In genomic region chr5:138264207-138264578, GRCm38 (mm10) we compare ENCODE assay signal across 8 mouse cellular contexts. TPM values are rescaled to one million over a fixed set of nuclear protein-coding genes. Genes with fewer than 3 reads are reported as not detected.
DNase-seq lines count a peak whose midpoint lies in the region; ATAC-seq lines count a peak whose summit lies in the region.

No protein-coding gene starts in this region.

- 13% methylated on average over 6 of the region's 6 CpGs for WGBS in forebrain, embryonic 15.5 days
- 10% methylated on average over 6 of the region's 6 CpGs for WGBS in liver, embryonic 15.5 days (ENCODE audit: insufficient replicate concordance)

- peaks cover 30% of the 10 kb centered on the region for H3K36me3 ChIP-seq in forebrain, embryonic 15.5 days
- H3K36me3 ChIP-seq in liver, embryonic 15.5 days (replicated peaks): peaks cover 26% of the 10 kb centered on the region

- peak overlapping the region; percentile 62 for H3K4me3 ChIP-seq in forebrain, embryonic 15.5 days
- H3K4me3 ChIP-seq in liver, embryonic 15.5 days (replicated peaks): peak overlapping the region; percentile 84

- ATAC-seq in CD4-positive, CD25-positive, alpha-beta regulatory T cell, adult 4 months: peak; percentile 13
- 0 out of 2 replicates have a peak, but pooled peaks have one; percentile 6 for ATAC-seq in forebrain, embryonic 15.5 days (replicated peaks)
- no peak for ATAC-seq in liver, embryonic 15.5 days (ENCODE audit: insufficient read depth)
- ATAC-seq in activated CD4-positive, CD25-positive, alpha-beta regulatory T cell, adult 4 months: no peak

- H3K9ac ChIP-seq in forebrain, embryonic 15.5 days (replicated peaks): peak overlapping the region; percentile 79
- peak overlapping the region; percentile 84 for H3K9ac ChIP-seq in liver, embryonic 15.5 days

- no peaks in the 10 kb centered on the region for H3K9me3 ChIP-seq in forebrain, embryonic 15.5 days
- no peaks in the 10 kb centered on the region for H3K9me3 ChIP-seq in liver, embryonic 15.5 days (replicated peaks)

- DNase-seq in cerebellum, adult 9-11 months: peak; percentile 34
- no peak for DNase-seq in cerebellum, adult 11 months
- DNase-seq in c-Kit-positive CD71-positive TER-119-positive erythroid progenitor cells, embryonic 14.5 days (ENCODE audit: low spot score): no peak
- DNase-seq in adrenal gland, postnatal 10 days: no peak

- H3K27me3 ChIP-seq in forebrain, embryonic 15.5 days: no peaks in the 10 kb centered on the region
- H3K27me3 ChIP-seq in liver, embryonic 15.5 days: no peaks in the 10 kb centered on the region

- peak overlapping the region; percentile 63 for H3K27ac ChIP-seq in forebrain, embryonic 15.5 days (replicated peaks)
- H3K27ac ChIP-seq in liver, embryonic 15.5 days (replicated peaks): peak overlapping the region; percentile 75

- peak overlapping the region; percentile 92 for H3K4me2 ChIP-seq in forebrain, embryonic 15.5 days (replicated peaks)
- H3K4me2 ChIP-seq in liver, embryonic 15.5 days: peak overlapping the region; percentile 95

- H3K4me1 ChIP-seq in forebrain, embryonic 15.5 days: peaks cover 31% of the 10 kb centered on the region
- peaks cover 55% of the 10 kb centered on the region for H3K4me1 ChIP-seq in liver, embryonic 15.5 days (replicated peaks)

RNA-seq across cellular contexts. Expression of gene BC037034, which starts 0.4 kb away (rescaled TPM):
- polyA plus RNA-seq in CD4-positive, CD25-positive, alpha-beta regulatory T cell, adult 4 months (2017; shearing (Covaris generic)): 1 to 10 TPM; 2.7 to 4.4 TPM
- 12.9 and 14.0 TPM in 2 replicates for polyA plus RNA-seq in forebrain, embryonic 15.5 days (2015; fragmentation: Nextera tagmentation; extraction: Ambion mirVana)
- polyA plus RNA-seq in liver, embryonic 15.5 days (2015; fragmentation: Nextera tagmentation; extraction: Ambion mirVana): 2.5 and 3.6 TPM in 2 replicates
- total RNA-seq in adrenal gland, postnatal 10 days (2021): 10 to 100 TPM; 17.1 to 20.6 TPM
- 1 to 10 TPM; 3.9 to 4.7 TPM for polyA plus RNA-seq in activated CD4-positive, CD25-positive, alpha-beta regulatory T cell, adult 4 months (2017; shearing (Covaris generic))

RNA-seq across cellular contexts. Expression of gene Gal3st4, which starts 8.4 kb away (rescaled TPM):
- under 1 TPM in 1 of 2 experiments, not detected in 1; 0.77 TPM for polyA plus RNA-seq in CD4-positive, CD25-positive, alpha-beta regulatory T cell, adult 4 months (2017; shearing (Covaris generic))
- 1.6 and 2.1 TPM in 2 replicates for polyA plus RNA-seq in forebrain, embryonic 15.5 days (2015; fragmentation: Nextera tagmentation; extraction: Ambion mirVana)
- polyA plus RNA-seq in liver, embryonic 15.5 days (2015; fragmentation: Nextera tagmentation; extraction: Ambion mirVana): 0.07 and 0.26 TPM in 2 replicates
- under 1 TPM; 0.15 to 0.54 TPM for total RNA-seq in adrenal gland, postnatal 10 days (2021)
- polyA plus RNA-seq in activated CD4-positive, CD25-positive, alpha-beta regulatory T cell, adult 4 months (2017; shearing (Covaris generic)): under 1 TPM; 0.43 to 0.49 TPM

RNA-seq across cellular contexts. Expression of gene Lamtor4, which starts 8.9 kb away (rescaled TPM):
- 100 to 1,000 TPM; 111 to 120 TPM for polyA plus RNA-seq in CD4-positive, CD25-positive, alpha-beta regulatory T cell, adult 4 months (2017; shearing (Covaris generic))
- 75.3 and 84.8 TPM in 2 replicates for polyA plus RNA-seq in forebrain, embryonic 15.5 days (2015; fragmentation: Nextera tagmentation; extraction: Ambion mirVana)
- 35.3 and 36.0 TPM in 2 replicates for polyA plus RNA-seq in liver, embryonic 15.5 days (2015; fragmentation: Nextera tagmentation; extraction: Ambion mirVana)
- 10 to 100 TPM; 67.1 to 74.8 TPM for total RNA-seq in adrenal gland, postnatal 10 days (2021)
- 100 to 1,000 TPM; 112 to 123 TPM for polyA plus RNA-seq in activated CD4-positive, CD25-positive, alpha-beta regulatory T cell, adult 4 months (2017; shearing (Covaris generic))

RNA-seq across cellular contexts. Expression of gene Gm43720, which starts 15.6 kb away (rescaled TPM):
- polyA plus RNA-seq in CD4-positive, CD25-positive, alpha-beta regulatory T cell, adult 4 months (2017; shearing (Covaris generic)): not detected
- polyA plus RNA-seq in forebrain, embryonic 15.5 days (2015; fragmentation: Nextera tagmentation; extraction: Ambion mirVana): 0.04 and 0.09 TPM in 2 replicates
- polyA plus RNA-seq in liver, embryonic 15.5 days (2015; fragmentation: Nextera tagmentation; extraction: Ambion mirVana): not detected in 2 replicates
- total RNA-seq in adrenal gland, postnatal 10 days (2021): under 1 TPM in 1 of 2 experiments, not detected in 1; 0.03 TPM
- polyA plus RNA-seq in activated CD4-positive, CD25-positive, alpha-beta regulatory T cell, adult 4 months (2017; shearing (Covaris generic)): not detected

RNA-seq across cellular contexts. Expression of gene Gpc2, which starts 15.6 kb away (rescaled TPM):
- under 1 TPM; 0.19 to 0.96 TPM for polyA plus RNA-seq in CD4-positive, CD25-positive, alpha-beta regulatory T cell, adult 4 months (2017; shearing (Covaris generic))
- 177 and 189 TPM in 2 replicates for polyA plus RNA-seq in forebrain, embryonic 15.5 days (2015; fragmentation: Nextera tagmentation; extraction: Ambion mirVana)
- 0.45 and 0.62 TPM in 2 replicates for polyA plus RNA-seq in liver, embryonic 15.5 days (2015; fragmentation: Nextera tagmentation; extraction: Ambion mirVana)
- total RNA-seq in adrenal gland, postnatal 10 days (2021): 1 to 10 TPM in 1 of 2 experiments, under 1 TPM in 1; 0.96 to 2.0 TPM
- not detected for polyA plus RNA-seq in activated CD4-positive, CD25-positive, alpha-beta regulatory T cell, adult 4 months (2017; shearing (Covaris generic))

Comparison
In these comparisons a context has a peak if more than half of its experiments do, and no peak if none do; other contexts are left out.
1. ATAC-seq: peak in CD4-positive, CD25-positive, alpha-beta regulatory T cell, adult 4 months (single experiment) and forebrain, embryonic 15.5 days (single experiment); none in liver, embryonic 15.5 days (single experiment) and activated CD4-positive, CD25-positive, alpha-beta regulatory T cell, adult 4 months (single experiment).